Mouse (Mus musculus) cerebellum, adult 2 months (tissue): ENCODE data around the gene Tefm. TPM values are rescaled to one million over a fixed set of nuclear protein-coding genes. Genes with fewer than 3 reads are reported as not detected.
A peak's percentile ranks its signal among the peaks of the same experiment; 100 is the strongest.

ENCODE experiments used
- DNase-seq, 2 experiments: peaks; one replicate each; pipeline ENCODE4 v3.0.0; 2021
- H3K27ac ChIP-seq: fragments of 200-500 bp; 2 replicates; pipeline ENCODE4 v1.5.1; 2012; ENCODE audit warnings: low read length, control low read depth, inconsistent platforms; ENCODE audit not compliant: insufficient read depth
- H3K27me3 ChIP-seq: fragments of 200-500 bp; 2 replicates; pipeline ENCODE4 v1.6.1; 2012; ENCODE audit warnings: inconsistent platforms, mild to moderate bottlenecking, low read length, moderate library complexity; ENCODE audit not compliant: control insufficient read depth, insufficient read depth
- H3K4me1 ChIP-seq: fragments of 200-500 bp; 2 replicates; pipeline ENCODE4 v1.6.1; 2011; ENCODE audit warnings: low read length; ENCODE audit not compliant: control insufficient read depth, insufficient read depth
- H3K4me3 ChIP-seq: fragments of 200-500 bp; replicated peaks from 2 replicates; pipeline ENCODE3; 2011; ENCODE audit warnings: mild to moderate bottlenecking, low read depth, low read length, control low read depth; ENCODE audit not compliant: insufficient read depth
- CTCF ChIP-seq: fragments of 200-500 bp; IDR thresholded peaks from 2 replicates; pipeline ENCODE4 v1.5.1; 2011; ENCODE audit warnings: low read depth, mild to moderate bottlenecking, control low read depth, low read length, moderate library complexity, borderline replicate concordance; ENCODE audit not compliant: insufficient read depth
- POLR2A ChIP-seq: fragments of 200-500 bp; IDR thresholded peaks from 2 replicates; pipeline ENCODE4 v1.6.1; 2011; ENCODE audit warnings: low read length, control low read depth, borderline replicate concordance; ENCODE audit not compliant: insufficient read depth
- WGBS: fragments of 180-500 bp; shearing (Covaris S2); methylation state at CpG from one replicate; pipeline ENCODE4 v1.1.7; 2018; 5-methylcytosine and 5-hydroxymethylcytosine counted together
- polyA plus RNA-seq: library from polyadenylated mRNA; depleted of rRNA; stranded (reverse); fragments of >200 nt; gene quantifications from 2 replicates; pipeline ENCODE4 v1.2.3, GENCODE M21; 2012

Gene Tefm
- polyA plus RNA-seq, 1 experiment = 8.1 TPM

DNA sequence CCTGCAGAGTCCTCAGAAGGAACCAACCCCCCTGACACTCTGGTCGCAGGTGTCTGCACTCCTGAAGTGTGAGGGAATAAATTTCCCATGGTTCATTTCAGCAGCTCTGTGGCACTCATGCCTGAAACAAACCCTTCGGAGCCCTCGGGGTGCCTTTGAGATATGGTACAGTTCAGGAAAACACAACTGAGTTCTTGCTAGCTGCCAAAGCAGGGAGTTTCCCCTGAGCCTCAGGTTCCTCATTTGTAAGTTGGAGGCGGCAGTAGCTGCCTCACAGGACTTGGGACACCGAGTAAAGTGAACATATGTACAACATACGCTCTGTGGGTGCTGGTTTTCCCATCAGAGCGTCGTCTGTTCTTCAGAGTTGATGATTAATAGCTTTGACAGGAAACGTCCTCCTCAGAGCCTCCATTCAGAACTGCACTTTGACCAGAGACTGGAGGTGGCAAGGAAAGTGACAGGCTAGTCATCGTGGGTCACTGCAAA, 3.9 kb upstream of the Tefm start:
- 63% methylated on average over 10 of the region's 10 CpGs for WGBS
- Histone ChIP-seq H3K4me1 (no peaks in the 10 kb centered on the region; the same call in 1 of the 2 replicates), H3K27ac (no peak overlapping the region), H3K4me3 (no peak overlapping the region), H3K27me3 (no peaks in the 10 kb centered on the region)
- no peak for TF ChIP-seq CTCF
- TF ChIP-seq POLR2A = no peak
- no peak for DNase-seq

DNA sequence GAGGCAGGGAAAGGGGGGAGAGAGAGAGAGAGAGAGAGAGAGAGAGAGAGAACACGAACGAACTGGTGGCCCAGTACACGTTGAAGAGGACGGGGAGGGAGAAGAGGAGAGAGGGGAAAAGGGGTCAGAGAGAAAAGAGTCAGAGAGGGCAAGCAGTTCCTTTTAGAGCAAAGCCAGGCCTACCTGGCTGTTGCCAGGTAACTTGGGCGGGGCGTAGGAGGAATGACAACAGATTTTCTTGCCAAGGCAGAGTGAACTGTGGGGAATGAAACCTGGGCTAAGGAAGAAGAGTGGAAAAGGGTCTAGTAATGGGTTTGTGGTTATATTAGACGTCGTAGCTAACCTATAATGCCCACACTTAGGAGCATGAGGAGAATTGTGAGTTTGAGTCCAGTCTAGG, 897 bp upstream of the Tefm start:
- Histone ChIP-seq H3K4me1 (no peaks in the 10 kb centered on the region; the same call in 1 of the 2 replicates), H3K27ac (no peak overlapping the region), H3K4me3 (peak overlapping the region; percentile 90), H3K27me3 (no peaks in the 10 kb centered on the region)
- no peak for DNase-seq
- TF ChIP-seq POLR2A = no peak
- TF ChIP-seq CTCF = no peak
- 42% methylated on average over 8 of the region's 8 CpGs for WGBS

DNA sequence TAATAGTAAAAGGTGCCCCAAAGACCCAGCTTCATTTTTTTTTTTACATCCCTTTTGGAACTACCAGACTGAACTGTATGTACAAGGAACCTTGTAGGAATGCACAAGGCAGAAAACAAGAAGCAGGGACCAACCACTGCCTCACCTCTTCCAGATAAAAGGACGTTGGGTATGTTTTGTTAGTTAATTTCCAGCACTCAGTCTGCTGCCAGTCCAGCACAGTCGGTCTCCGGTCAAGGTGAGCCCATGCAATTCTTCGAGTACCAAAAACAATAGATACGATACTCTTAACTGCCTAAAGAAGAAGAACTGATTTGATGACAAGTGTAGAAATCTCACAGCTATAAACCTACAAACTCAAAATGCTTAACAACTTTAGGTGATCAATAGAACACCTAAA, 4.2 kb downstream of the Tefm start:
- WGBS = 92% methylated on average over 5 of the region's 5 CpGs
- DNase-seq = no peak
- Histone ChIP-seq H3K4me3 (no peak overlapping the region), H3K27me3 (no peaks in the 10 kb centered on the region), H3K27ac (no peak overlapping the region), H3K4me1 (no peaks in the 10 kb centered on the region; the same call in 1 of the 2 replicates)
- TF ChIP-seq POLR2A = no peak

DNA sequence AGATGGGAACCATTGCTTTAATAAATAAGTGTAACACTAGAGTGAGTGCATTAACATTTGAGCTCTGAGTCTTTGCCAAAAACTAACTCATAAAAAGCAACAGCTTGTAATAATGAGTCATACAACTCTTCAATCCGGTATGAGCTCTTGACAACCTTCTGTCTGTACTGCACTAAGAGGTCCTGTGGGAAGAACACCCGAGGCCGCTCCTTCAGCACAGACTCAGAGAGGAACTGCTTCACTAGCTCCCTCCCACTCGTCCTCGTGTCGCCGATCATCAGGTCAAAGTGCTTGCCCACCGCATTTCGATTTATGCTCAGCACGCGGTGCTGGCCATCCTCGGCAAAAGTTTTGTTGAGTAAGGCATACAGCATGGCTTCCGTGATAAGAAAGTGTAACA, 5.2 kb downstream of the Tefm start:
- no peak overlapping the region for H3K27ac ChIP-seq
- DNase-seq = peak in 1 of 2 experiments; percentile 6
- WGBS = 81% methylated on average over 13 of the region's 13 CpGs
- no peak for TF ChIP-seq CTCF
- no peak overlapping the region for H3K4me3 ChIP-seq
- no peaks in the 10 kb centered on the region for H3K27me3 ChIP-seq
- no peaks in the 10 kb centered on the region; the same call in 1 of the 2 replicates for H3K4me1 ChIP-seq

DNA sequence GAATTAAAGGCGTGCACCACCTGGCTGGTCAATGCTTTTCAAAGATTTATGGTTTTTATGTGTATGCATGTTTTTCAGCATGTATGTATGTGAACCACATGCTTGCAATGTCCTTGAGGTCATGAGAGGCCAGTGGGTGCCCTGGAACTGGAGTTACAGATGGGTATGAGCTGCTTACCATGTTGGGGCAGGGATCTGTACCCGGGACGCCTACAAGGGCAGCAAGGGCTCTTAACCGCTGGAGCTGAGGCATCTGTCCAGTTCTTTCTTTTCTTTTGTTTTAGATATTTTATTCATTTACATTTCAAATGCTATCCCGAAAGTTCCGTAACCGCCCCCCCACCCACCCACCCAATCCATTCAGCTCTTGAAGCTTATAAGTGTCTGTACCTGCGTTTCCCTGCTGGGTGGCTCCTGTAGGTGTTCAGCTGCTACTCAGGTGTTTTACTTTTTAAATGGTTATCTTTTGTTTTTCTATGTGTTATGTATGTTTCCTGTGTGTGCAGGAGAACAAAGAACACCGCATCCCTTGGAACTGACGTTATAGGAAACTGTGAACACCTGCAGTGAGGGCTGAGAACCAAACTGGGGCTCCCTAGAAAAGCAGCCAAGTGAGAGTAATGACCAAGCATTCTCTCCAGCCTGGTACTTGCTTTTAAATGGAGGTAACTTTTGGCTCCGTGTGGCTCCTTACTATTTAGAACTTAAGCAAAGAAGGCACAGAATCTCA, 5.9 kb downstream of the Tefm start:
- 77% methylated on average over 11 of the region's 11 CpGs for WGBS
- no peak for TF ChIP-seq POLR2A
- TF ChIP-seq CTCF = no peak
- H3K27me3 ChIP-seq = no peaks in the 10 kb centered on the region
- H3K27ac ChIP-seq = no peak overlapping the region
- DNase-seq = no peak
- no peaks in the 10 kb centered on the region; the same call in 1 of the 2 replicates for H3K4me1 ChIP-seq
- H3K4me3 ChIP-seq = no peak overlapping the region

DNA sequence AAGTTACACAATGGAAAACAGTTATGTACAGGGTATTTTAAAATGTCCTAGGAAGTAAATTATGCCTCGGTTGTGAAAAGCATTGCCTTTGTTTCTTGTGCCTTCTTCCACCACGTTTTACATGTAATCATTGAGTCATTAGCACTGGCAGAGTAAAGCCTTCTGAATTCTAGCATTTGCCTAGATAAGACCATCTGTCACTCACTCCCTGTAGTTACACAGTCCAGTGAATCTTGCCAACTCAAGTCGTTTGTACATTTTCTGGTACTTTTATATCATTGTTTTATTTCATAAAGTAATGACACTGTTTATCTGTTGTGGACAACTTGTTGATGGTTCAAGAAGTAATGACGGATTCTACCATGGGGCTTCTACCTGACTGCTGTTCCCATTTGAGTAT, 7.2 kb downstream of the Tefm start:
- H3K27ac ChIP-seq = no peak overlapping the region
- WGBS = 33% methylated on average over 4 of the region's 4 CpGs

DNA sequence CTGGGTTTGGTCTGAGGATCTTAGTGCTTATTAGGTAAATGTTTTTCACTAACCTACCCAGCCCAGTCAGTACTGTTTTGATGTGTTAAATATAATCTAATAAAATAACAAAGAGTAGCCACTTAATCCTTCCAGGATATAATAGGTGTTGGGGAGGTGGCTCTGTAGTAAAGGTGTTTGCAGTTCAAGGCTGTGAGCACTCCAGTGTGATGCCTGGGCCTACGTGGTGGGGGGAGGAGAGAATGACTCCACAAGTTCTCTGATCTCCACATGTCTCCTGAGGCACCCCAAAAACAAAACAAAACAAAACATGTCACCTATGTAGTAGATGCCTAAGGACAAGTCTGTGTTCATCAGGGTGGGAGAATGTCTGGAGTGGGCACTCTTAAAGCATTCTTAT, 9.9 kb downstream of the Tefm start:
- H3K4me3 ChIP-seq = no peak overlapping the region
- WGBS = 89% methylated on average over 1 of the region's 1 CpGs

More for the DNA sequence above, 7.2 kb downstream of the Tefm start:
- Histone ChIP-seq H3K4me1 (no peaks in the 10 kb centered on the region; the same call in 1 of the 2 replicates), H3K27me3 (no peaks in the 10 kb centered on the region), H3K4me3 (no peak overlapping the region)
- TF ChIP-seq POLR2A (no peak), CTCF (no peak)
- DNase-seq = peak in 1 of 2 experiments; percentile 8

DNA sequence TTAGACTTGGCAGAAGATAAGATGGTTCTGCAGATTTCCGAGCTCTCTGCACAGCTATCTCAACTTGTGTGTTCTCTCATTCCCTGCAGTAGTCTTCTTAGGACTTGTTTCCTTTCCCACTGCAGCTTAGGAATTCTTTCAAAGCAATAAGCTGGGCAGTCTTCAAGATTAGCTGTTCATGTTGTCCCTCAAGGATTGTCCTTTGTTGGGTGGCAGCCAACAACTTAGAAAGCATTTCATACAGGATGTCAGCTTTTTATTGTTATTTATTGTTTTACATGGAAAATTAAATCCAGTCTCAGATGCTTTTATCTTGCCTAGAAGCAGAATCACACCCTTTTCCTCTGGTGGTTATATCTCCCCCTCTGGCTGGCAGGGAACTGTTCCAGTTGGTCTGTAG, 25.6 kb downstream of the Tefm start:
- no peak overlapping the region for H3K4me3 ChIP-seq
- 78% methylated on average over 1 of the region's 1 CpGs for WGBS
- DNase-seq = no peak
- no peaks in the 10 kb centered on the region for H3K27me3 ChIP-seq
- TF ChIP-seq POLR2A (no peak), CTCF (no peak)
- H3K4me1 ChIP-seq = no peaks in the 10 kb centered on the region
- H3K27ac ChIP-seq = no peak overlapping the region

More for the DNA sequence above, 9.9 kb downstream of the Tefm start:
- no peak for DNase-seq
- Histone ChIP-seq H3K27ac (no peak overlapping the region), H3K27me3 (no peaks in the 10 kb centered on the region), H3K4me1 (no peaks in the 10 kb centered on the region; the same call in 1 of the 2 replicates)
- TF ChIP-seq CTCF = no peak
- no peak for TF ChIP-seq POLR2A
